Mouse (Mus musculus): ENCODE measurements at regions not wholly inside any gene's neighbourhood (a gene's known extent, or its start where the extent isn't known, plus 50 kb on each side); places are given as distances from the start of the nearest gene placed in this dataset.

GRCm38 (mm10) chr11:31282136-31282535 lies 87.7 kb downstream of the Stc2 start:
- no peak for DNase-seq

- peak; percentile 80 for DNase-seq
Measured at GRCm38 (mm10) chr11:31248467-31248866, 66.2 kb upstream of the Gm17332 start.
